Mouse (Mus musculus) lung, postnatal 0 days (tissue): Measurements from ENCODE around the gene Olfr994.

ENCODE experiments used
- CTCF ChIP-seq: IDR thresholded peaks from 2 replicates; pipeline ENCODE4 v1.5.1; 2016; ENCODE audit warnings: antibody characterized with exemption, mild to moderate bottlenecking
- EP300 ChIP-seq: IDR thresholded peaks from 2 replicates; pipeline ENCODE4 v1.6.1; 2016; ENCODE audit warnings: antibody characterized with exemption, mild to moderate bottlenecking, control low read depth

GRCm38 (mm10) chr2:85466801-85467325 is 30.6 kb upstream of the Olfr994 start:
- no peak for TF ChIP-seq CTCF
- TF ChIP-seq EP300: no peak
